ENCODE assay signal across 13 mouse cellular contexts in genomic region chr6:114400387-114400786, GRCm38 (mm10).
"Had no signal": no experiment of that assay in that cellular context is flagged by ENCODE, and none has a peak within 500 bp of the region (broad histone marks: within the 10 kb centered on the region; RNA-seq: fewer than 3 reads in every experiment).

No protein-coding gene starts in this region.

- H3K27ac ChIP-seq: kidney, embryonic 15.5 days; limb, embryonic 12.5 days; liver, embryonic 12.5 days; midbrain, embryonic 10.5 days; neural tube, embryonic 12.5 days; stomach, embryonic 15.5 days had no signal

- DNase-seq: kidney, adult 2 months; kidney, postnatal 25 days; retina, postnatal 1 day; right cerebral cortex, postnatal 4 days; thymus, postnatal 36 days had no signal

- H3K4me3 ChIP-seq: kidney, embryonic 15.5 days; limb, embryonic 12.5 days; liver, embryonic 12.5 days; midbrain, embryonic 10.5 days; myocyte; neural tube, embryonic 12.5 days; stomach, embryonic 15.5 days had no signal

- ATAC-seq: intestine, embryonic 16.5 days; liver, embryonic 12.5 days had no signal
